Mouse (Mus musculus): ENCODE results near the gene Rgl1.

The Rgl1 gene

DNA sequence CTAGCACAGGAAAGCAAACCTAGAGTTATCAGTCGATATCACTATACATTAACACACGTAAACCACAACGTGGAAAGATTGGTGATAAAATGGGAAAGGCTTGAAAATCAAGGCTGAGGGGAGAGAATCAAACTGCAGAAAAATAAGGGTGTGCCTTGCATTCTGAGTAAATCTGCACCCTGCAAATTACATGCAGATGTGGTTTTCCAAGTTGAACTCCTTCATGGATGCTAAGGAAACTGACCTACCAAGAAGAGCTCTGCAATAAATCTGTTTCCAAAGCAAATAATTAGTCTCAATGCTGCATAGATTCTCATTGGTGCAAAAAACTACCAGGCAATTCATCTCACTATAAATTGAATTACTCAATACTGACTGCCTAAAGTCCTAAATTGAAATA, 178.7 kb downstream of the Rgl1 start:
- no peak for DNase-seq (ENCODE audit: low read depth)

DNA sequence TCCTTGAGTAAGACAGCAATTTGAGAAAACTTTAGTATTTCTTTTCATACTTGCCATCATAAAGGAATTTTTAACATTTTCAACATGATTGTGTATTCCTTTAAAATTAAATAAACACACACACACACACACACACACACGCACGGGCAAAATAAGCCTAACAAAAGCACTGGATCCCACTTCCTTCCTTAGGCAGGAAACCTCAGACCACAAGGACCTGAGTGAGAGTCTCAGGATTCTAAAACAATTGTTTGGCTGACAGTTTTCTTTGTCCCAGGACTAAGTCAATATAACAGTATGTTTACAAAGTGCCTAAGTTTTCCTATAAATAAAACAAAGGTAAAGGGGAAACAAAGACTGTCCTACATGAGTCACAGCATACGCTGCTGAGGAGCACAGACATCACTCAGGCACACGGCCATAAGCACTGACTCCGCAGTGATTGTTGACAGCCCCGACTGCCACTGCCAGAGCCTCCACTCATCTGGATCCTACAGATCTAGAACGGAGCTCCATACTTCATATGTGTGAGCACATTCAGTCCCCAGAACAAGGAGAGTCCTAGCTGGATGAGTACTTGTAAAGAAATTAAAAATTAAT, 180.7 kb downstream of the Rgl1 start:
- DNase-seq (ENCODE audit: low read depth): no peak

DNA sequence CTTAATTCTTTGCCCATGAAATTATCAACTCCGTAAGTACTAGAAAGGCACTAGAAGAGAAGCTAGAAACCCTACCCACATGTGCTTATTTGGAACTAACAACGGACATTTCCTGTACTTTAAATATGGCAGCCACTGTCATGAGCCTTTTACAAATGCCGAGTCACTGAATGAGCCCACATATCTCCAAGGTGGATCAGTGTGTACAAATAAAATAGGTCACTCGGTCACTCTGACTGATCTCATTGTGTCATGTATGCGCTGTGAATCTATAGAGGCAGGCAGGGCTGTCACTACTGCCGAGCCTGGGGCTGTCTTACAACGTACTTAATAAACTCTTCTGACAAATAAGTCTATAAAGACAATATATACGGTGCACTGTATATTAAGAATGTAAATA, 181.2 kb downstream of the Rgl1 start:
- no peak for DNase-seq (ENCODE audit: low read depth)

DNA sequence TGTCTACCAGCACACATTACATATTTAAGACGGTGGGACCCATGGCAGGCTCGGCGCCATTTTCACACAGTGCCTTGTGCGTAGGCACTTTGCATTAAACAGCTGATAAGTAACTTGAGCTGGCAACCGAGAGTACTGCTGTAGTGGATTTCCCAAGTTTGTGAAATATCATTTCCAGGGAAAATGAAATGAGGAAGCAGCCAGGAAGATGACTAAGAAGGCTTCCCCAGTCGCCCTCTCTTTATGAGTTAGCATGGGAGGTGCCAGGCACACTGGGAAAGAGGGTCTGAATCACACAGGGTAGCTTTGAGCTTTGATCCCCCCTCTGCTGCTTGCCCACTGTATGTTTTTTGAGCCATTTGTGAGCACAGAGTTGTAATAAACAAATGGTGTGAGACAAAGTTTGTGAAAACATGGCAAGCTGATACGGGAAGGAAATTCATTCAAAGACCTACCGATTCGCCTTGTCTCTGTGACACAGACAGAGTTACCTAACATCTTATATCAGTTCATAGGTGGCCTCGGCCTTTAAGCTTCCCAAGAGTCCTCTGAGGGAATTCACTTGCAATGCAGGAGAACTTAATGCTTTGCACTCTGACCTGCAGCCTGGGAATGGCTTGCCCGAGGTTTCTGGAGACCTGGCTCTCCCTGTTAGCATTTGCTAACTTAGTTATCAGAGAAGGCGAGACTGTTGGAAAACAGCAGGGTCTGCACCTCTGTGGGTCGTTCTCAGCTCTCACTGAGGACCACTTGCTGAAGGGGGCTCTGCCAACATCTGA, 184.8 kb downstream of the Rgl1 start:
- no peak for DNase-seq (ENCODE audit: low read depth)

DNA sequence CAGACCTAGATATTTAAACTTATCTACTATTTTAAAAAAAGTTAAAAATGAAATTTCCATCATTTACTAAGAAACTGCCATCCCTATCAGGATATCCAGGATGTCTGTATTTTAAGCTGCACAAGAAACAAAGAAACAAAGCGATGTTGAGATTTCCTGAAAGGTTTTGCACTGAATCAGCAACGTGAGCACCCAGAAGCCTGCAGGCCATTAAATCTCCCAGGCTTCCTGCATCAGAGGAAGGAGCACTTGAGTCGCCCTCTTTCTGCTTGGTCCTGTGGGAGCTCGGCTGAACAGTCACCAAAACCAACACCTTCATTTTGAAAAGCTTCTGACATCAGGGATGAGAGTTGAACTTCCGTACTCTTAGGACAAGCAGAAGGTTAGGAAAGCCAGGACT, 187.2 kb downstream of the Rgl1 start:
- no peak for DNase-seq (ENCODE audit: low read depth)

- DNase-seq (ENCODE audit: low read depth): no peak
These were observed 187.9 kb downstream of the Rgl1 start for GRCm38 (mm10) chr1:152578108-152578721.

GRCm38 (mm10) chr1:152576614-152577144, 189.5 kb downstream of the Rgl1 start:
- DNase-seq (ENCODE audit: low read depth): no peak

DNA sequence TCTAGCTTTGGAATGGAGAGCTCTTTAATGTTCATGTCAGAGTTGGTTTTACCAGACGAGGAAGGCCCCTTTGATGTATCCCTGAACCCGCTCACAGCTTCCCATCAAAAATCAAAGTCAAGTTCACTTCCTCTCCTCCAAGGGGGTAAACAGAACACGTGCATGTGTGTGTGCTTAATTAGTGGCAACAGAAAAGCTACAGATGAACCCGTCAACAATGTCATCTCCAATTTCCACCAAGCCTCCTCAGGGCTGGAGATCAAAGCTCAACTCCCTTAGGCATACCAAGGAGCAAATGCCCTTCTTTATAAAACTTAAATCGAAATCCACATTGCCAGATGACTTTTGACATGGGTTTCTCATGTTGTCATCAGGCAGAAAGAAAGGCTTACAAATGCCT, 191.1 kb downstream of the Rgl1 start:
- no peak for DNase-seq (ENCODE audit: low read depth)

DNA sequence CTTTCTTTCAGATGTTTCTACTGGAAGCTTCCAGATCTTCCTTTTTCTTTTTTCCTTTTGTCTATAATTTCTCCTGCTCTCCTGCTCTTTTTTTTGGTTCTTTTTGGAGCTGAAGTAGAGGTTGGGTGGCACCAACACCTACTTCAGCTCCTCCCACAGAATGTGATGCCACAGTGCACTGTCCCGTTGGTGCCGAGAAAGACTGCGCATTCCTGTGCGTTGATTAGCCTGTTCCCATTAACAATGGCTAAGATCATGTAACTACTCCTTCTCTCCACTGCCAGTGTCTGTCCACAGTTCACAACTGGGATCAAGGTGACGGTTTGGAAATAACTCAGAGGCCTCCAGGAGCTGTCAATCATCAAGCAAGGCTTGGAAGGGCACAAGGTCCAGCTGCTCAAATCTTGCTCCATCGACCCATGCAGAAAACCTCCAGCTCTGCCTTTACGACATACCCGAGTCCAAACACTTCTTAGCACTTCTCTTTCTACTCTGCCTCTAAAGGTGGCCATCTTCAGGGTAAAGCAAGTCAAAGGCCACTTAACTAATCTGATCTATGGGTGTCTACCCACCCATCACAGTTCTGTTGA, 192.6 kb downstream of the Rgl1 start:
- DNase-seq (ENCODE audit: low read depth): no peak

GRCm38 (mm10) chr1:152572755-152573469, 193.2 kb downstream of the Rgl1 start:
- no peak for DNase-seq (ENCODE audit: low read depth)

DNA sequence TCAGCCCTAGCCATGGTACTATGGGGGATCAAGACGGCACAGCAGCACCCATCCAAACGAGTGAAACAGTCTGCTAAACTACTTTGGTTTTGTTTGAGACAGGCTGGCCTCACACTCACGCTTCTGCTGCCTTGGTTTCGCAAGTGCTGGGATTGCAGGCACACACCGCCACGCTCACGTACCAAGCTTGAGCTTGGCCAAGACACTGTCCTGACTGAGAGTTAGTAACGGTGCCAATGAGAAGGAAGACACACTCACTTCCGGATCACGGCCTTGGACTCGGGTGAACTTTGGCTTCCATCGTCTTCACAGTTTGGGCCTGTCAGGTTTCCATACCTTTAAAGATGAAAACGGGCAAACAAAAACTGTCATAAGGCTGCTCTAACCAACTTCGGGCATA, 194.8 kb downstream of the Rgl1 start:
- no peak for DNase-seq (ENCODE audit: low read depth)

DNA sequence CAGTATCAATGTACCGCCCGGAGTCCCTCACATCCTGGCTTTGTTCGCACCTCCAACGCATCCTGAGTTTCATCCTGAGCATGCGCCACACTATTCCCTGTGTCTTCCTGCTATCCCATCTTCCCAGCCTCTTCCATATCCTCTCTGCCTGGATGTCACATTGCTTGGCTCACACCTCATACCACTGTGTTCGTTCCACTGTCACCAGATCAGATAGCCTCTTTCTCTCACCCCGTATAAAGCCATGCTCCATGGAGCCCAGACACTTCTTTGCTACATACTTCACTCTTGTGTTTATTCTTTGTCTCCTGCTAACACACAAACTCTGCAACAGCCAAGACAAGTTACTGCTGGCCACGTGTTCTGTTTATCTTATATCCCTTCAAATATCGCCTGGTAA, 195.5 kb downstream of the Rgl1 start:
- DNase-seq (ENCODE audit: low read depth): no peak

GRCm38 (mm10) chr1:152563282-152563681, 202.9 kb downstream of the Rgl1 start:
- DNase-seq (ENCODE audit: low read depth): no peak

DNA sequence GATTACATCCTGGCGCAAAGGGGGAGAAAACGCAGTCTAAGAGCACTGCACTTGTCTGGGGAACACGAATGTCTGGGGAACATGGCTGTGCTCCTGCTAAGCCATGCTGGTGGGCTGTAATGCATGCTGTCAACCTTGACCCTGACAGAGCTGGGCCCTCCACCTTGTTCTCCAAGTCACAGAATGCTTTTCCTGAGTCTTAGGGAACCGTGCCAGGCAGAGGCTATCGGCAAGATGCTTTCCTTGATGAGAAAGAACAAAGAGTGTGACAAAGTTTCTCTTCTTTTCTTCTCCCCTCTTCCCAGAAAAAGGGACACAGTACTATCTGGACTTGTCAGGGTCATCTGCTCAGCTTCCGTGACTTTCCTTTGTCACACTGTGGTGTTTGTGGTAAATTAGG, 203.3 kb downstream of the Rgl1 start:
- DNase-seq (ENCODE audit: low read depth): no peak

GRCm38 (mm10) chr1:152560477-152560876, 205.7 kb downstream of the Rgl1 start:
- no peak for DNase-seq (ENCODE audit: low read depth)

- no peak for DNase-seq (ENCODE audit: low read depth)
These were observed 209.4 kb downstream of the Rgl1 start for GRCm38 (mm10) chr1:152556576-152557281.

DNA sequence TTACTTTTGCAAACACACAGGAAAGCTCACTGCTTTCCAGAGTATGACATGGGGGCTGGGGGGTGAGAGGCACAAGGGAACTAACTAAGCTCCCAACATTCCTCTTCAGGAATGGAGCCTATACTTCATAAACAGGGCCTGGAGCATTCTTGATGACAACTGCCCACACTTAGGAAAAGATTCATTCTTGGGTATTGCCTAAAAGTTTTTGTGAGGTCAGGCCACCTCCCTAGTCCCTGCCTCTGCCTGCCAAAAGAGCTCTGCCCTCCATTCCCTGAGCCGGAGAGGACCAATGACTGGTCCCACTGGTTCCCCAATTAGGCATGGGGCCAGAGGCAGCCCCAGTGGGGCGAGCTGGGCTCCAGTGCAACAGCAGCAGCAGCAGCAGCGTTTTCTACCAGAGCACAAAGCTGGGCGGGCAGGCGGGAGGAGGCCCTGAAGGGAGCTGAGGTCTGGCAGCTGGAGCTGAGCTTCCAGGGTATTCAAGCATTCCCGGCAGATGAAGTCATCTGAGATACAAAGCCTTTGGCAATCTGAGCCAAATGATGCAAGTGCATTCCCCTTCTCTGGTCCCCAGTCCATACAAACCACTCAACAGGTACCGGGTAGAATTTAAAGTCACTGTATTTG, 210.1 kb downstream of the Rgl1 start:
- DNase-seq (ENCODE audit: low read depth): no peak

DNA sequence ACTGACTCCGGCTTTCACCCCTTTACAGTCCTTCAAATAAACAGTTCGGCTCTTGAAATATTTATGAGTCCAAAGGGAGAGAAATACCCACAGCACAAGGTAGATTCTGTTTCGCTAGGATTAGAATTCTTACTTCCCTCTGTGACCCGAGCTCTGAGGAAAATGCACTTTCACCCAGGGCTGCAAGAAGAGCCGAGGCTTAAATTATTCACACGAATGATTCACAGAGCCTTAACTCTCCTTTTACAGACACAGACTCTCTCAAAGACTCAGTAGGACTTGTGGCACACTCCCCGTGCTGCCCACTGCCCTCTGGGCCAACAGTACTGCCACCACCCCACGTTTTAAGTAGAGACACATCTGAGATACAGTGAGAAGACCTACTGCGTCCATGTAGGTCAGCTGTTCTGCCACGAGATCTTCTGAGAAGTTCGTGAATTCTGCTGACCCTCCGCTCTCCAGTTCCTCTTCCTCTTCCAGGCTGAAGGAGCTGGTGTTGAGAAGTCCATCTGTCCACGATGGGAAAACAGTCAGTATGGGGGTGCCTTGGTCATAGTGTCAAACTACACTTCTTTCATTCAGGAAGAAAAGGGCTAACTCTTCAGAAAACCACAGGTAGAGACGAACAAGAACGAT, 212.1 kb downstream of the Rgl1 start:
- DNase-seq (ENCODE audit: low read depth): no peak

- no peak for DNase-seq (ENCODE audit: low read depth)
These were observed 215.2 kb downstream of the Rgl1 start for GRCm38 (mm10) chr1:152550973-152551372.

- DNase-seq (ENCODE audit: low read depth): no peak
These were observed 215.6 kb downstream of the Rgl1 start for GRCm38 (mm10) chr1:152550544-152550943.
